Mouse (Mus musculus) heart, adult 18-20 months (tissue): ENCODE measurements at regions not wholly inside any gene's neighbourhood (a gene's known extent, or its start where the extent isn't known, plus 50 kb on each side); places are given as distances from the start of the nearest gene placed in this dataset.
A peak's percentile ranks its signal among the peaks of the same experiment; 100 is the strongest.

Experiments used
- DNase-seq, 2 experiments: peaks; one replicate each; pipeline ENCODE4 v3.0.0; 2021 to 2022; ENCODE audit warnings: mixed read lengths in 1 of 2

DNA sequence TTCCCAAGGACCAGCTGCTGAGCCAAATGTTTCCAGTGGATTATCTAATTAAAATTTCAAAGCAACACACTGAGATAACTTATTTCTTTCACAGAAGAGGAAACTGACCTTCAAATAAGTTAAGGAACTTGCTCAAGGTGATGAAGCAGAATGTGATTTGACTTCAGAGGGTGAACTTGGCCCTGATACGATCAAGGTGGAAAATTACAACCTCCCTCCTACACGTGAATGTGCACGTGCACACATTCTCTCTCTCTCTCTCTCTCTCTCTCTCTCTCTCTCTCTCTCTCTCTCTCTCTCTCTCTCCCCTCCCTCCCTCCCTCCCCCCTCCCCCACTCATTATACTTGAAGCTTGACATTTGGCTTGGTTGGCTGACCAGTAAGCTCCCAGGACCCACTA lies 131.8 kb upstream of the Cxcr4 start:
- DNase-seq, result no peak

GRCm38 (mm10) chr1:128722061-128722471 lies 130.0 kb upstream of the Cxcr4 start:
- peak; percentile 49 to 66 for DNase-seq

GRCm38 (mm10) chr1:128714843-128715242 lies 122.8 kb upstream of the Cxcr4 start:
- DNase-seq, result no peak

DNA sequence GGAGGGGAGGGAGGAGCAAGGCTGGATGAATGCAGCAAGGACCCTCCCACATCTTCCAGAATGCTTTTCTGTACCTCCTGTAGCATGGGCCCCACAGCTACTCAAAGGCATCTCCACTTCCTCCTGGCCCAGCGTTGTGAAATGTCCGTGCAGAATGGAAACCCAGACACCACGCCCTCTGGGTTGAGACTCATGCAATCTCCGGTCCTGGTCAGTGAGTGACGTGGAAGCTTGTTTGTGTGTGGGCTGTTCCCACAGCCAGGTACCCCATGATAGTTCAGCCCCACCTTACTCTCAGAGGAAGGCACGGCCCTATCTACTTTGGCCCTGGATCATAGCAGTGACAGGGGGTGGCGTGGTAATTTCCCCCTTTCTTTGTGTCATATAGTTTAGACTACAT lies 120.8 kb upstream of the Cxcr4 start:
- DNase-seq, result peak in 1 of 2 experiments; percentile 62

DNA sequence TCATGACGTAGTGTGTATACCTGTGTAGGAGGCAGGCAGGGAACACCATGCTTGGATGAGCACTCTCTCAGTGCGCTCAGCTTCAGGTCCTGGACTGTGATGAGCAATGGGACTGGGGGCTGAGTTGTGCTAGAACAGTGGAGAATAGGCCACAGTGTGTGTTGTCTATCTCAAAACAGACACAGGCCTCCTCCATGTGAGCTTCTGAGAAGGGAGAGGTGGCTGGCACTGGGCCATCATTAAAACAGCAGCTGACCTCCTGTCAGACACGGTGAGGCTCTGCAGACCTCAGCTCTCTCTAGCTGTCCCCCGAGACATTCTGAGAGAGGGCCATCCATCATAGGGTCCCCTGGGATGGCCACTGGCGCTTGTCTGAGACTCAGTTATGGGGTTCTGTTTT lies 119.0 kb upstream of the Cxcr4 start:
- DNase-seq, result no peak

DNA sequence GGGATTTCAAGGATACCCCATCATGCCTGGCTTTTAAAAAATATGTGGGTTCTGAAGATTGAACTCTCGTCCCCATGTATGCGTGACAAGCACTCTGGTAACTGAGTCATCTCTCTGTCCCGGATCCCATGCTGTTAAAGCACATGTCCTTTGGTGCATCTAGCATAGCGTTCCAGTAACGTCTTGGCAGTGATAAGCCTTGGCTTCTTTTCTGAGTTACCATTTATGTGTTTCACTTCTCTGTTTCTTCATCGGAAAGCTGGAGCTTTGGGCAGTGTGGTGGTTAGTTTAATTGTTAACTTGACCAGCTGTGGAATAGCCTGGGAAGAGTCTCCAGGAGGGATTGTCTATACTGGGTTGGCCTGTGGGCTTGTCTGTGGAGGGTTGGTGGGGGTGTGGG lies 115.7 kb upstream of the Cxcr4 start:
- peak in 1 of 2 experiments; percentile 7 for DNase-seq

DNA sequence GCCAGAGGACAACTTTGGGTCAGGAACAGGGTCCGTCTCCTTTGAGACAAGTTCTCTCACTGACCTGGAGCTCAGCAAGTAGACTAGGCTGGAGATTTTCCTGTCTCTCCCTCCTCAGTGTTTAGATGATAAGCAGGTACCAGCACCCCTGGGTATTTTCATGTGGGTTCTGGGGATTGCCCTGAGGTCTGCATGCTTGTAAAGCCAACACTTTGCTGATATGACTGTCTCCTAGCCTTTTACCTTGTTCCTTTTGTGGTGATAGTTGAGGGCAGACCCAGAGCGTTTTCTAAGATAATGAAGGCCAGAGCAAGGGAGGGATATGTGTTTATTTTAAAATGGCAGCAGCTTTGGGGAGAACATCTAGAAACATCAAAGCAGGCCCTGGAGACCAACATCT lies 114.1 kb upstream of the Cxcr4 start:
- no peak for DNase-seq

- DNase-seq, result peak; percentile 16 to 55
These were observed 113.0 kb upstream of the Cxcr4 start for GRCm38 (mm10) chr1:128705071-128705503.

GRCm38 (mm10) chr1:128701326-128701725 lies 109.2 kb upstream of the Cxcr4 start:
- DNase-seq, result peak in 1 of 2 experiments; percentile 10

DNA sequence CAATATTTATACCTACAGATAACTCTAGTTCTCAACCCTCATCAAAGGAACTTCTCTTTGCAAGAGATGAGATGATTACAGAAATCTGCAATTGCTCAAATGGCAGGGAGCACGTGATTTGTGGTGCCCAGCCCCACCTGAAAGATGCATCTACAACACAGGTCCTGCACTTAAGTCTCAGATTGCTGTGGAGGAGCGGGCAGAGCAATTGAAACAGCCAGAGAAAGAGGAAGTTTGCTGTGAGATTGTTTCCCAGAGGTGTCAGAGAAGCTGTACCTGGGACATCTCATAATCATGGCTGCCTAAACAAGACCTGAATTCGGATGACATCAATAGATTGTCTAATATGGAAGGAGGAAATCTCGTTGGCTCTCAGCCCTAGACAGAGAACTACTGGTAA lies 105.9 kb upstream of the Cxcr4 start:
- DNase-seq, result no peak

DNA sequence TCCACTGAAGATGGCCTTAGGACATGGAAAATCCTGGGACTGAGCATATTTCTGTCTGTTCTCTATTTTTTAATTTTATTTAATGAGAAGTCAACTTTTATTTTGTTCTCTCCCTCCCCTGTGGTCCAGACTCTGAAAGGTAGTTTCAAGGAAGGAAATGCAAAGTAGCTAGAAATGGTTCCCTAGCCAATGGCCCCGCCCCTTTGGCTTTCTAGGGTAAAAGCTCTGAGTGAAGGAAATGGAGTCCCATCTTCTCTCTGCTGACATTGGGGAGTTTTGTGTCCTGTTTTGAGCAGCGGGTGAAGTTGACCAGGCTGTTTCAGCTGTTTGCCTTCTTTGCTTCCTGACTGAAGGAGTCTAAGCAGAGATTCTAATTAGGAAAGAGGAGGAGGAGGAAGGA lies 103.8 kb upstream of the Cxcr4 start:
- DNase-seq, result peak in 1 of 2 experiments; percentile 14

DNA sequence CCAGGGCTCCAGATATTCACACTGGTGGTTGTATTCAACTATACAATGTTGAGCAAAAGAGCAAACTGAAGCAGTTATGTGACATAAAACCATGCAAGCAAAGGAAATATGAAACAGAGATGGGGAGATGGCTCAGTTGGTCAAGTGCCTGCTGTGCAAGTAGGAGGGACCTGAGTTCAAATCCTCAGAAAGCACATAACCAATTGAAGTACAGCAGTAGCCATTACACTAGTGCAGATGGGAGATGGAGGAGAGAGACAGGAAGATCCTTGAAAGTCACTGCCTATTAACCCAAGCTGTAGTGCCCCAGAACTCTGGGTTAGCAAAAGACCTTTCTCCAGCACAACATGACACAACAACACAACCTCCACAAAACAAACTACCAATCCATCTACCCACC lies 100.7 kb upstream of the Cxcr4 start:
- DNase-seq, result no peak

DNA sequence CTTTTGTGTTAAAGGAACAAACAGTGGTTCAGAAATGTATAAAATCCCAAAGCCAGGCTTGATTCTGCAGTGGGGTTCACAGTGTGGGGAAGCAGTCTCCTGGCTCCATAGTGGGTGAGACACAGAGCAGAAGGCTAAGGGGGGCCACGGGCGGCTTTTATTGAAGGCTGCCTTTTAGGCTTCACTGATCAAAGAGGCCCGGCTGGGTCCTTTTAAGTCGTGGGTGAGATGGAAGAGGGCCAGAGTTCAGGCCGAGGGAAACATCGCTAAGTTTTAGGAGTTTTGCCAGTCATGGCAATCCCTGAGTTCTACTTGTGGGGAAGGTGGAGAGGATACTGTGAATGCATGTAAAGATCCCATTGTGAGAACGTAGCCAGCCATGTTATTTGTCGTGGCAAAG lies 100.2 kb upstream of the Cxcr4 start:
- DNase-seq, result no peak

- no peak for DNase-seq
These were observed 95.3 kb upstream of the Cxcr4 start for GRCm38 (mm10) chr1:128687236-128687927.

DNA sequence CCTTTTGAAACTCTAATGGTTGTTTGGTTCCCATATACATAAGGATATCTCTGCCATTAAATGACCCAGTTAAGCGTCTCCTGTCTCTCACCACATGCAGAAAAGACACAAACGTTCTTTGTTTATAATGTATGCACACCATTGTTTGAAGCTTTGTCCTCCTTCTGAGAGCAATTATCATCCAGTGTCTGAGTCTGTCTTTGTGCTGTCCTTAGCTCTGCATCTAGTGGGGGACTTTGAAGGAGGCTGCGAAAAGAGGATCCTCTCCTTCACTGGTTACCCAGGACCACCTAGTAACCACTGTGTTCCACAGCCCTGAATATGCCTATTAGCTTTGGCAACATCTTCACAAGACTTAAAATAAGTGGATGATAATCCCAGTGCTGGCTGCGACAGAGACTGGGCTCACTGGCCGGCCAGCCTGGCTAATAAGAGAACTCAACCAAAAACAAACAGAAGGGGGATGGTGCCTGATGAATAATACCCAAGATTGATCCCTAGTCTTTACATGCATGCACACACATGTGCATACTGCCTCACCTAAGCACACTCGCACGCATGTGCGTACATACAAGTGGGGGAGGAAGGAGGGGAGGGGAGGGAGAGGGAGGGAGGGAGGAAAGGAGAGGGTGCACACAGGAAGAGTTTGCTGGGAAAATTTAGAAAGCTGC lies 93.5 kb upstream of the Cxcr4 start:
- no peak for DNase-seq

DNA sequence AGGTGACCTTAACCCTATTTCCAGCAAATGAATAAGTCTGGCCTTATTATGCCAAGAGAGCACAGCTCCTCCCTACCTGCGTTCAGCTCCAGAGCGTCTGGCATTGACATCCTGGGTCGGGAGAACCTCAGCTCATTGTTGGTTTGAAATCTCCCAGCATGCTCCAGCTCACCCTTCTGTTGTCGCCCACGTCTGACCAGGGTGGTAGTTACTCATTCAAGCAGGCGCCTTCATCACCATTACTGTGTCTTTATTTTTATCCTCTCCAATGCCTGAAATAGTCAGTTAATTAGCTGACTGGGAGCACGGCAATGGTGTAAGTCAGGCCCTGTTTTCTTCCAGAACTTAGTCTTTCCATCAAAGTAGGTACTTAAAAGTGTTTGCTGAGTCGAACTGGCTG lies 90.8 kb upstream of the Cxcr4 start:
- DNase-seq, result no peak

DNA sequence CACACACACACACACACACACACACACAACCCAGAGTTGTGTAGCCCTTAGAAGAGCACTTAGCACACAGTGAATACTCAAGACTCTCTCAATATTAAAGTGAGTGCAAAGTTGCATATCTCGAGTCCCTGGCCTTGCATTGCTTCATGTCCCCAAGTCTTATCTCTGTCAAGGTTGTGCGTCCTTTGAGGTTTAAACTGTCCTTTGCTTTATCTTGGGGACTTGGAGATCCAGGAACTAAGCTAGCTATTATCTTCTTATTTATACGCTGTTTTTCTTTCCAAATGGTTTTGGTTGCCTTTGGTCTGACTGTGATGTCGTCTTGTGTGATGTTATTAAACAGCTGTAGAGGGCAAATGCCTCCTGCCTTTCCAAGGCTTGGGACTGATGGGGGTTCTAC lies 89.2 kb upstream of the Cxcr4 start:
- DNase-seq, result no peak

DNA sequence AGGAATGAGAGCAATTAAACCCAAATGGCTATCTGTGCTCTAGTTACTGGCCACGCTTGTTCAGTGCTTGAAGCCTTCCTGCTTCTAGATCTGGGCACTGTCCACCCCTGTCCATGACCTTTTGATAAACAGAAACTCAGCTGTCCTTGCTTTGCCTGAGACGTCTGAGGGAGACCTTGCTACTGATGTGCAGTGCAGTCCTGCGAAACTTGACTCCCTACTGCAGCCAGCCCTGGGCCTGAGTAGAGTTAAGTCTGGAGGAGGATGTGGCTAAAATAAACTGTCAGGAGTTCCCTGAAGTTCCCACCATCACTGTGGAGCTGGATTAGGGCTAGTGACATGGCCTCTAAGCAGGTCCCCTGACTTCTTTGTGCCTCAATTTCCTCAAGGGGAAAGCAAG lies 88.4 kb upstream of the Cxcr4 start:
- no peak for DNase-seq

GRCm38 (mm10) chr1:128680012-128680411 lies 87.9 kb upstream of the Cxcr4 start:
- no peak for DNase-seq

- no peak for DNase-seq
These were observed 87.2 kb upstream of the Cxcr4 start for GRCm38 (mm10) chr1:128679005-128679980.

DNA sequence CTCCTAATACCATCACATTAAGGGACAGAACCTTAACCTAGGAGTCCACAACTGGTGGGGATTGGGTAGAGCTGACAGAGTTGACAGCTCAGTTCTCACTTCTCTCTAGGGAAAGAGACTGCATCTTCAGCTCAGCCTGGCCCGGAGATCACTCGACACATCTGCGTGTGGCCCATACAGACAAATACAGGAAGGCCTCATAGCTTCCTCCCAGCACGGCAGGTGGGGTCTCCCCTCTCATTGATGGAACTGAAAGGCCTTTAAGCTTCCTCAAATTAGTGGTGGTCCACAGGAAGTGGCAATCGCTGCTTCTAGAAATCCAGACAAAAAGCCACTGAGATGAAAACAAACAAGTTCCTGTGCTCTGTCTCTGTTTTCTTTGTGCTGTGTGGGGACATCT lies 83.4 kb upstream of the Cxcr4 start:
- DNase-seq, result no peak

GRCm38 (mm10) chr1:128672306-128672705 lies 80.2 kb upstream of the Cxcr4 start:
- no peak for DNase-seq

DNA sequence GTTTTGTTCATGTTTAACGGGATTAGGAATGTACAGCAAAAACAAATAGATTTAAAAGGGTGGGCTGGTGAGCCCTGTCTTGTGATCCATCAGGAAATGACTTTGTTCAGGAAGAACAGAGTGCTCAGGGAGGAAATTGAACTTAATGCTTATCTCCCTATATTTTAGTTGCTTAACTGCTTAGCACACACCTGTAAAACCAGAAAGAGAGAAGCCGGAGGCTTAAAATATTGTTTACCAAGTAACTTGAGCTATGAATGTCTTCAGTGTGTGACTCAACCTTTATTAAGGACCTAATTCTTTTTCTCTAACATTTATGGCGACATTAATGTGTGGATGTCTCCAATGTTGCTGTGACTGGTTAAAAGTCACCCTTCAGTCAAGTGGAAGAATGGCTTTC lies 79.4 kb upstream of the Cxcr4 start:
- DNase-seq, result no peak
